Mouse (Mus musculus) heart, embryonic 13.5 days (tissue): Measurements from ENCODE around the gene Ccpg1os. TPM values are rescaled to one million over a fixed set of nuclear protein-coding genes. Genes with fewer than 3 reads are reported as not detected.

ENCODE experiments used
- ATAC-seq: fragments of 200-750 bp; cut with Nextera tagmentation; 2 replicates; pipeline ENCODE4 v1.8.0; 2017; ENCODE audit warnings: moderate TSS enrichment; ENCODE audit not compliant: insufficient number of reproducible peaks, low FRiP score, low TSS enrichment; ENCODE audit errors: extremely low read depth
- H3K27ac ChIP-seq: fragments of 300-500 bp; sonication (generic); replicated peaks from 2 replicates; pipeline ENCODE4 v1.5.1; 2015; ENCODE audit warnings: moderate library complexity, mild to moderate bottlenecking, inconsistent platforms
- H3K27me3 ChIP-seq: fragments of 300-500 bp; sonication (generic); replicated peaks from 2 replicates; pipeline ENCODE4 v1.6.1; 2015; ENCODE audit warnings: mild to moderate bottlenecking, inconsistent platforms
- H3K36me3 ChIP-seq: fragments of 300-500 bp; sonication (generic); 2 replicates; pipeline ENCODE4 v1.6.1; 2015; ENCODE audit warnings: mild to moderate bottlenecking, inconsistent platforms
- H3K4me1 ChIP-seq: fragments of 300-500 bp; sonication (generic); 2 replicates; pipeline ENCODE4 v1.6.1; 2015; ENCODE audit warnings: inconsistent platforms
- H3K4me2 ChIP-seq: fragments of 300-500 bp; sonication (generic); 2 replicates; pipeline ENCODE4 v1.6.1; 2015; ENCODE audit warnings: inconsistent platforms, mild to moderate bottlenecking, moderate library complexity
- H3K4me3 ChIP-seq: fragments of 300-500 bp; sonication (generic); 2 replicates; pipeline ENCODE4 v1.5.1; 2015; ENCODE audit warnings: moderate library complexity, mild to moderate bottlenecking, inconsistent platforms
- H3K9ac ChIP-seq: fragments of 300-500 bp; sonication (generic); 2 replicates; pipeline ENCODE4 v1.6.1; 2015; ENCODE audit warnings: inconsistent platforms, mild to moderate bottlenecking, moderate library complexity
- H3K9me3 ChIP-seq: fragments of 300-500 bp; sonication (generic); 2 replicates; pipeline ENCODE4 v1.6.1; 2016; ENCODE audit warnings: inconsistent platforms
- WGBS: fragments of 180-500 bp; shearing (Covaris S2); methylation state at CpG from one replicate; pipeline ENCODE4 v1.1.7; 2015; ENCODE audit warnings: mixed read lengths; 5-methylcytosine and 5-hydroxymethylcytosine counted together
- polyA plus RNA-seq: library from polyadenylated mRNA; unstranded; fragments of >200 nt; fragmentation: Nextera tagmentation; extraction: Ambion mirVana; gene quantifications from 2 replicates; pipeline ENCODE4 v1.2.1, GENCODE M21; 2015

Gene Ccpg1os
- polyA plus RNA-seq, 1 experiment from 2014 or later: 14.3 TPM

DNA sequence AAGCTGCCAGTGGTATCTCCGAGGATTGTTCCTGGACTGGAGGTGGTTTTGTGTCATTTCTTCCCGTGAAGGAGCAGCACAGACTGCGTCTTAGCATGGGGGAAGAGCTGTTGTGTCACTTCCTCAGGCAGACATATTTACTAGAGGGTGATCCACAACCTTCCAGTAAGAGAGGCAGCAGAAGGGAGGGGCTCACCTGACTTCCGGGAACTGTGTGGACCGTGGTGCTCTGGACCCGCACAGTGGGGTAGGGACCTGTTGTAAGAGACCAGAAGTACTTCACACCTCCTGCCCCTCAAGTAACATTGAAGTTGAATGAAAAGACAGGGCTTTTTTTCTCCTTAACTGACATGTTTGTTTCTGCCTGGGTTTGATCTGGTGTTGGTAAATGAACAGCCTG is 19.9 kb upstream of the Ccpg1os start:
- Histone ChIP-seq H3K4me2 (no peak overlapping the region), H3K36me3 (peaks cover 31% of the 10 kb centered on the region), H3K4me3 (no peak overlapping the region), H3K4me1 (no peaks in the 10 kb centered on the region), H3K9ac (no peak overlapping the region), H3K27me3 (no peaks in the 10 kb centered on the region), H3K27ac (no peak overlapping the region), H3K9me3 (no peaks in the 10 kb centered on the region)
- ATAC-seq: no peak
- WGBS: 75% methylated on average over 6 of the region's 6 CpGs

DNA sequence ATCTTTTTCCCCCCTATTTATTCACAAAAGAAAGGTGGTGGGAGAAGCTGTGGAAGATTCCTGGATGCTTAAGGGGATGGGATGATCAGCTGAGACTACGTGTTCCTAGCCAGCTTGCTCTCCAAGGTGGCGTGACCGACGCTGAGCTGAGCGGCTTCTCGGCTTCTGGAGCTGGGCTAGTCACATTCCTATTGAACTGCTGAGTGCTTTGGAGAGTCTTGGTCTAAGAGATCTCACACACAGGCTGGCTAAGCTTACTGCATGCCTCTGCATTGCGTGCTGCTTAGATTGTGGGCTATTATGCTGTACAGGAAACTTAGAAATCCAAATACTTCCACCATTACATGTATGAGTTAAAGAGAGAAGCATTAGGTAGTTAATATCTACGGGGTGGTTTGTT is 18.9 kb upstream of the Ccpg1os start:
- no peaks in the 10 kb centered on the region for H3K27me3 ChIP-seq
- no peak overlapping the region for H3K4me2 ChIP-seq
- no peaks in the 10 kb centered on the region for H3K9me3 ChIP-seq
- 73% methylated on average over 8 of the region's 8 CpGs for WGBS
- H3K4me3 ChIP-seq: no peak overlapping the region
- ATAC-seq: no peak
- H3K9ac ChIP-seq: no peak overlapping the region
- H3K36me3 ChIP-seq: peaks cover 27% of the 10 kb centered on the region
- H3K27ac ChIP-seq: no peak overlapping the region
- no peaks in the 10 kb centered on the region for H3K4me1 ChIP-seq

DNA sequence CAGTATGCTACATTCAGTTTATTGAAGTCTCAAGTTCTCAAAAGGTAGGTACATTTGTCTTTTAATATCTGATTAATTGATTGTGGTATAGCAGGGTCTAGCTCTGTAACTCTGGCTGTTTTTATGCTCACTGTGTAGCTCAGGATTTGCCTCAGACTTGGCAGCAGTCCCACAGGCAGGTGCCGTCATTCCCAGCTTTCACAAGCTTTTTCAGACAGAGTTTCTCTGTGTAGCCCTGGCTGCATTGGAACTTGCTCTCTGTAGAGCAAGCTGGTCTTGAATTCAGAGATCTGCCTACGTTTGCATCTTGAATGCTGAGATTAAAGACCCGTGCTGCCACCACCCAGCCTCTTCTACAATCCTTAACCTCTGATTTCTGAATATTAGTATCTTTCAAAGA is 17.0 kb upstream of the Ccpg1os start:
- Histone ChIP-seq H3K4me3 (no peak overlapping the region), H3K4me2 (no peak overlapping the region), H3K9ac (no peak overlapping the region), H3K27ac (no peak overlapping the region), H3K36me3 (peaks cover 27% of the 10 kb centered on the region), H3K4me1 (no peaks in the 10 kb centered on the region), H3K9me3 (no peaks in the 10 kb centered on the region), H3K27me3 (no peaks in the 10 kb centered on the region)
- no peak for ATAC-seq
- WGBS: 58% methylated on average over 3 of the region's 3 CpGs

DNA sequence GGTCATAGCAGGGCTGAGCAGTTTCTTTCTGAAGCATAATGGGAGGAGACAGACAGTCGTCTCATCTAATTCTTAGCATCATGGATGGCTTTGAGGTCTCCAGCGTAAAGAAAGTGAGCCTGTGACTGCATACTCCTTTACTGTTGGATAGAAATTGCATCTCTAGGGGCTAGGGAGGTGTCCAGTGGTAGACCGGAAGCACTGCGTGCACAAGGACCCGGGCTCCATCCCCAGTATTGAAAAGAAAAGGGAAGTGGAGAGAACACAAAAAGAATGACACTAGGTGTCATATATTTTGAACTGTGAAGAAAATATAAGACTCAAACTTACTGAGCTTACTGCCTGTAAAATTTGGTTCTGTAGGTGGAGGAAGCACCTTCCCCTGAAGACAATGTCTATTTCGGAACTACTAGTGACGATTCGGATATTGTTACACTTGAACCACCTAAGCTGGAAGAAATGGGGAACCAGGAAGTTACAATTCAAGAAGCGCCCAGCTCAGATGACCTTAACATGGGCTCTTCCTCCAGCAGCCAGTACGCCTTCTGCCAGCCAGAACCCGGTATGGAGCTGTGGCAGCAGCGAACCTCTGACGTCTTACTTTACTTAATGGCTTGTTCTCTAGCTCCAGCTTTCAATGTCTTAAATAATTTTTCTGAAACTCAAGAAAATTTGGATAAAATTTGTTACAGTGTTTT is 16.3 kb upstream of the Ccpg1os start:
- no peak overlapping the region for H3K4me3 ChIP-seq
- peaks cover 24% of the 10 kb centered on the region for H3K36me3 ChIP-seq
- no peaks in the 10 kb centered on the region for H3K4me1 ChIP-seq
- H3K27ac ChIP-seq: no peak overlapping the region
- H3K9me3 ChIP-seq: no peaks in the 10 kb centered on the region
- WGBS: 79% methylated on average over 13 of the region's 13 CpGs
- no peak overlapping the region for H3K4me2 ChIP-seq
- no peak for ATAC-seq
- no peak overlapping the region for H3K9ac ChIP-seq
- no peaks in the 10 kb centered on the region for H3K27me3 ChIP-seq

DNA sequence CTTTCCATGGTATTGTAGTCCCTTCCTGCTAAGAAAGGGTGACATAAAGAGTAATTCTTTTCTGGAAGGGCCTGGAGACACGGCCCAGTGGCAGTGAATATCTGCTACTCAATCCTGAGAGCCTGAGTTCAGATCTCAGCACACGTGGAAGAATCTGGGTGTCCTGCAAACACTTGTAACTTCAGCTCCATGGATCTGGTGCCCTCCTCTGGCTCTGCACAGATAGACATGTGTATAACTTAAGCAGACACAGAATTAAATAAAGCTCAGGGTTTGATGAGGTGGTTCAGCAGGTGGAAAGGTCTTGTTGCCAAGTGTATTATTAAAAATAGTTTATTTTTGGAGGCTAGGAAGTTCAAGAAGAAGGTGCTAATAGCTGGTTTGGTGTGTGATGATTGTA is 15.3 kb upstream of the Ccpg1os start:
- no peak overlapping the region for H3K27ac ChIP-seq
- ATAC-seq: no peak
- no peaks in the 10 kb centered on the region for H3K27me3 ChIP-seq
- H3K36me3 ChIP-seq: peaks cover 14% of the 10 kb centered on the region
- 70% methylated on average over 2 of the region's 2 CpGs for WGBS
- no peaks in the 10 kb centered on the region for H3K4me1 ChIP-seq
- H3K4me3 ChIP-seq: no peak overlapping the region
- H3K9ac ChIP-seq: no peak overlapping the region
- H3K4me2 ChIP-seq: no peak overlapping the region
- no peaks in the 10 kb centered on the region for H3K9me3 ChIP-seq

DNA sequence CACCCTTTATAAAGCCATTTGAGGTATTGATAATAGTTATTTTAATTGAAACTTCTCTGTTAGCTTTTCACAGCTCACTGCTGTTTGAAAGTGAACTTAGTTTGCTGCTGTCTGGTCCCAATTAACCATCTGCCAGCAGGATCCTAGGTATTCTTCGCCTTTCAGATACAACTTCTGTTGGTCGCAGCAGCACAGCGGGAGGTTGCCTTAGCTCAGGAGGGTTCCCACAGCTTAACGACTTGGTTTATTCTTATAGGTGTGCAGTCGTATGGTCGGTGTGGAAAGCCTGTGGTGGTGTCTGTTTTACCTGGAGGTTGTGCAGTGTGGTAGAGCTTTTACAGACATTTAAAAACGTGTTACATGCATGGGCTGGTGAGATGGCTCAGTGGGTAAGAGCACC is 11.6 kb upstream of the Ccpg1os start:
- no peak for ATAC-seq

DNA sequence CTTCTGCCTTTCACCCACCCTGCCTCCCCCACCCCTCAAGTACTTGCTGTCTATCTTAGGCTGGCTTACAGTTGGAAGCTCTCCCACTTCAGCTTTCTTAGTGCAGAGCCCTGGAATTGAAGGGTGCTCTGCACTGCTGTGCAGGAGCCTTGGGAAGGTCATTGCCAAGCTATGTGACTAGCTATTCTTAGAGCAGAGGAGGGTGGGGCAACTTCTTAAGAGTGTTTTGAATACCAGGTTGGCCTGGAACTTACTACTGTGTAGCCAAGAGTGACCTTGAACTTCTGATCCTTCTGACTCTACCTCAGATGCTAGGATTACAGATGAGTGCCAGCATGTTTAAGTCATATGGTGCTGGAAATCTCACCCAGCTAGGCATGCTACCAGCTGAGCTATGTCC is 11.0 kb upstream of the Ccpg1os start:
- Histone ChIP-seq H3K9me3 (no peaks in the 10 kb centered on the region), H3K9ac (no peak overlapping the region), H3K4me3 (no peak overlapping the region), H3K27ac (no peak overlapping the region), H3K4me1 (no peaks in the 10 kb centered on the region), H3K27me3 (no peaks in the 10 kb centered on the region), H3K4me2 (no peak overlapping the region), H3K36me3 (0 out of 2 replicates have a peak, but pooled peaks cover 3% of the 10 kb centered on the region)
- ATAC-seq: no peak

More for the DNA sequence above, 11.6 kb upstream of the Ccpg1os start:
- H3K4me2 ChIP-seq: no peak overlapping the region
- 57% methylated on average over 7 of the region's 7 CpGs for WGBS
- H3K4me3 ChIP-seq: no peak overlapping the region
- H3K9me3 ChIP-seq: no peaks in the 10 kb centered on the region
- H3K4me1 ChIP-seq: no peaks in the 10 kb centered on the region
- H3K36me3 ChIP-seq: 0 out of 2 replicates have a peak, but pooled peaks cover 3% of the 10 kb centered on the region
- H3K27me3 ChIP-seq: no peaks in the 10 kb centered on the region
- no peak overlapping the region for H3K27ac ChIP-seq
- H3K9ac ChIP-seq: no peak overlapping the region

DNA sequence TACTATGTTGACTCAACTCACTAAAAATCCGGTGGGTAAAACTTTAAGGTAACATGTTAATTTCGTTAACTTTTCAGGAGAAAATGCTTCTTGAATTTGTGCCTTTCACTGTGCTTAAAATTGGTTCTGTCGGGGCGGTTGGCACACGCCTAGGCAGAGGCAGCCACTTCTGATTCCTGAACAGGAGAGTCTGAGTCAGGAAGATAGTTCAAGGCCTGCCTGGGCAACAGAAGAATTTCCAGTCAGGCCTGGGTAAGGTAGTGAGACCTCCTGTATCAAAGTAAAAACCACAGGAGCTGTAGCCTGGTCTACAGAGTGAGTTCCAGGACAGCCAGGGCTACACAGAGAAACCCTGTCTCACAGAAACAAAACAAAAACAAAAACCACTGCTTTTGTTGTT is 7.4 kb upstream of the Ccpg1os start:
- H3K9ac ChIP-seq: no peak overlapping the region
- no peaks in the 10 kb centered on the region for H3K27me3 ChIP-seq
- no peak overlapping the region for H3K4me2 ChIP-seq
- H3K4me3 ChIP-seq: no peak overlapping the region
- no peaks in the 10 kb centered on the region for H3K9me3 ChIP-seq
- no peak for ATAC-seq
- no peaks in the 10 kb centered on the region for H3K36me3 ChIP-seq
- no peak overlapping the region for H3K27ac ChIP-seq
- 74% methylated on average over 5 of the region's 5 CpGs for WGBS
- no peaks in the 10 kb centered on the region for H3K4me1 ChIP-seq

DNA sequence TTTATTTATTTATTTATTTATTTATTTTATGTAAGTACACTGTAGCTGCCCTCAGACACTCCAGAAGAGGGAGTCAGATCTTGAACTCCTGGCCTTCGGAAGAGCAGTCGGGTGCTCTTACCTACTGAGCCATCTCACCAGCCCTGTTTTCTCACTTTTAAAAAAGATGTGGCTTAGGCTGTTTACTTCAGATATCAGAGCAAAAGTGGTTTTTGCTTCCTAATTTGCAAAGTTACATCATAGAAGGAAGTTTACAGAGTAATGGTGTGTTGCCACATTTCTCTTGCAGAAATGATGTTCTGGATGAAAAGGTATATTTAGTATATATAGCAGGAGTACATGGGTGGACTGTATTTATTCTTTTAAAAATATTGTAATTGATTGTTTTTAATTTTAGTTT is 6.2 kb upstream of the Ccpg1os start:
- H3K27me3 ChIP-seq: 0 out of 2 replicates have a peak, but pooled peaks cover 6% of the 10 kb centered on the region
- no peaks in the 10 kb centered on the region for H3K9me3 ChIP-seq
- no peaks in the 10 kb centered on the region for H3K36me3 ChIP-seq

DNA sequence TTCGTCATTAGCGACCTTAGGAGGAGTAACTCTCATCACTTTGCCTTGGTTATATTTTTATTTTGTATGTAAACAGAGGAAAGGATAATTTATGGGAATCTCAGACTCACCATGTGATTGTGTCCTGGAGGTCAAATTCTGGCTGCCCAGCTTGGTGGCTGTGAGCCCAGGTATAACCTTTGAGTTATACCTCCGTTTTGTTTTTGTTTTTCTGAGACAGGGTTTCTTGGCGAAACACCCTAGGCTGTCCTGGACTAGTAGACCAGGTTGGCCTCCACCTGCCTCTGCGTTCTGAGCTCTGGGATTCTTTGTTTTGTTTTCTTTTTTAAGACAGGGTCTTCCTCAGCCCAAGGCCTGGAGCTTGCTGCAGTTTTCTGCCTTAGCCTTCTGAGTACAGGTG is 3.5 kb upstream of the Ccpg1os start:
- Histone ChIP-seq H3K27me3 (0 out of 2 replicates have a peak, but pooled peaks cover 6% of the 10 kb centered on the region), H3K9ac (no peak overlapping the region), H3K4me1 (peaks cover 13% of the 10 kb centered on the region), H3K4me2 (no peak overlapping the region), H3K9me3 (no peaks in the 10 kb centered on the region), H3K4me3 (no peak overlapping the region), H3K36me3 (no peaks in the 10 kb centered on the region), H3K27ac (no peak overlapping the region)
- 82% methylated on average over 5 of the region's 5 CpGs for WGBS
- ATAC-seq: no peak

More for the DNA sequence above, 6.2 kb upstream of the Ccpg1os start:
- H3K9ac ChIP-seq: no peak overlapping the region
- no peak for ATAC-seq
- no peak overlapping the region for H3K4me3 ChIP-seq
- no peaks in the 10 kb centered on the region; the same call in 1 of the 2 replicates for H3K4me1 ChIP-seq
- no peak overlapping the region for H3K4me2 ChIP-seq
- H3K27ac ChIP-seq: no peak overlapping the region
- 77% methylated on average over 2 of the region's 2 CpGs for WGBS

DNA sequence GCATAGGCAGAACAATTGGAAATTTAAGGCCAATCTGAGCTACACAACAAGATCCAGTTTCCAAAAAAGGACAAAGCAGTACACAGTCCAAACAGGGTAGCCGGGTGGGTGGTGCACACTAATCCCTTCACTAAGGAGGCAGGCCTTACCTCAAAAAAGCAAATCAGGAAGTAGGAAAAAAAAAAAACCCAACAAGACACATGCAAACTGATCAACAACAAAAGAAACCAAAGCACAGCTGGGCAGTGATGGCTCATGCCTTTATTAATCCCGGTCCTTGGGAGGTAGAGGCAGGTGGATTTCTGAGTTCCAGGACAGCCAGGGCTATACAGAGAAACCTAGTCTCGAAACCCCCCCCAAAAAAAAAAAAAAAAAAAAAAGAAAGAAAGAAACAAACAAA is 2.5 kb upstream of the Ccpg1os start:
- 65% methylated on average over 3 of the region's 3 CpGs for WGBS
- Histone ChIP-seq H3K27ac (no peak overlapping the region), H3K9ac (no peak overlapping the region), H3K4me3 (no peak overlapping the region), H3K36me3 (no peaks in the 10 kb centered on the region), H3K4me2 (no peak overlapping the region), H3K27me3 (0 out of 2 replicates have a peak, but pooled peaks cover 6% of the 10 kb centered on the region), H3K4me1 (peaks cover 13% of the 10 kb centered on the region), H3K9me3 (no peaks in the 10 kb centered on the region)
- no peak for ATAC-seq

DNA sequence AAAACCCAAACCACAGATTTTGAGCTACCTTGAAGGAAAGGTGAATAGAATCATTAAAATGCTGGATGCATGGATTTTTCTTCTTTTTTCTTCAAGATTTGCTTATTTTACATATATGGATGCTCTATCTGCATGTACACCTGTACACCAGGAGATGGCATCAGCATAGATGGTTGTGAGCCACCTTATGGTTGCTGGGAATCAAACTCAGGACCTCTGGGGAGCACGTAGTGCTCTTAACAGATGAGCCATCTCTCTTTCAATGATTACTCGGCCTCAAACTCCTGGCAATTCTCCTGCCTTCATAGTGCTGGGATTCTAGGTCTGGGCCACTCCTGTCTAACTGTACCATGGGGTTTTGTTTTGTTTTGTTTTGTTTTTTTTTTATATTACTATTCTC is 2.1 kb downstream of the Ccpg1os start:
- Histone ChIP-seq H3K9ac (no peak overlapping the region), H3K4me2 (no peak overlapping the region), H3K36me3 (no peaks in the 10 kb centered on the region), H3K4me3 (no peak overlapping the region), H3K9me3 (no peaks in the 10 kb centered on the region), H3K4me1 (peaks cover 13% of the 10 kb centered on the region), H3K27me3 (0 out of 2 replicates have a peak, but pooled peaks cover 6% of the 10 kb centered on the region), H3K27ac (no peak overlapping the region)
- ATAC-seq: no peak
- WGBS: 53% methylated on average over 2 of the region's 2 CpGs
